In the genomic region with DNA sequence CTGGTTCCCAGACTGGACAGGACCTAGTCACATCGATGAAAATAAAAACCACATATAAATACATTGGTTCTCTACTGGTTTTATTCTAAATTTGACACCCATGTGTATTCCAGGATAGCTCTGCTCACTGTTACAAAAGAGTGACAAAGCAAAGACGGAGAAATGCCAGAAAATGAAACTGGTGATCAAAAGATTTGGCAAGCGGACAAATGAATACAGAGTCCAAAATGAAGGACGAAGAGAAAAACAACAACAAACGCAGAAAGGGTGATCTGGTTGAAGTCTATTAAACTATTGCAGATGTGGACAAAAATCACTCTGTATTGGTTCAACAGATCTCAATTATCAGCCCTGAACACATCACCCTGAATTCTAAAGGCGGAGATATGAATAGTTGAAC, we compare ENCODE assay signal across 31 mouse cellular contexts. TPM values are rescaled to one million over a fixed set of nuclear protein-coding genes. Genes with fewer than 3 reads are reported as not detected.
"Had no signal": no experiment of that assay in that cellular context is flagged by ENCODE, and none has a peak within 500 bp of the region (broad histone marks: within the 10 kb centered on the region; RNA-seq: fewer than 3 reads in every experiment).

No protein-coding gene starts in this region.

- DNase-seq: kidney, postnatal 10 days; layer of hippocampus, postnatal 36 days; lung, adult 18-20 months; lung, postnatal 10 days; lung, postnatal 36 days; retina, postnatal 1 day; right cerebral cortex, postnatal 25 days; thymus, adult 18-20 months; thymus, postnatal 4 days had no signal

- H3K27ac ChIP-seq: left cerebral cortex, adult 2 months; liver, embryonic 15.5 days; lung, embryonic 15.5 days; midbrain, embryonic 10.5 days; midbrain, embryonic 13.5 days; neural tube, embryonic 13.5 days had no signal

- H3K36me3 ChIP-seq: liver, embryonic 15.5 days; lung, embryonic 15.5 days; midbrain, embryonic 10.5 days; midbrain, embryonic 13.5 days; neural tube, embryonic 13.5 days had no signal

- H3K4me2 ChIP-seq: liver, embryonic 11.5 days; liver, embryonic 15.5 days; lung, embryonic 15.5 days; midbrain, embryonic 13.5 days; neural tube, embryonic 13.5 days had no signal

- H3K27me3 ChIP-seq: liver, embryonic 15.5 days; lung, embryonic 15.5 days; megakaryocyte, embryonic 14.5 days; midbrain, embryonic 13.5 days; neural tube, embryonic 13.5 days had no signal

- H3K4me1 ChIP-seq: liver, embryonic 15.5 days; lung, embryonic 15.5 days; megakaryocyte, embryonic 14.5 days; midbrain, embryonic 10.5 days; midbrain, embryonic 13.5 days; neural tube, embryonic 13.5 days had no signal

- ATAC-seq: intestine, postnatal 0 days; midbrain, embryonic 13.5 days; midbrain, embryonic 16.5 days had no signal

- H3K9me3 ChIP-seq: liver, embryonic 15.5 days; lung, embryonic 15.5 days; megakaryocyte, embryonic 14.5 days; midbrain, embryonic 10.5 days; midbrain, embryonic 13.5 days; neural tube, embryonic 13.5 days had no signal

- H3K9ac ChIP-seq: liver, embryonic 15.5 days; lung, embryonic 15.5 days; midbrain, embryonic 13.5 days; neural tube, embryonic 13.5 days had no signal

- H3K4me3 ChIP-seq: left cerebral cortex, adult 2 months; liver, embryonic 15.5 days; lung, embryonic 15.5 days; megakaryocyte, embryonic 14.5 days; midbrain, embryonic 10.5 days; midbrain, embryonic 13.5 days; myocyte; neural tube, embryonic 13.5 days had no signal

RNA-seq across cellular contexts. Expression of gene Slc22a22, which starts 12.4 kb away (rescaled TPM):
- total RNA-seq: layer of hippocampus, adult 8-10 months; layer of hippocampus, postnatal 10 days; layer of hippocampus, postnatal 36 days; left cerebral cortex, adult 2 months; left cerebral cortex, postnatal 10 days; left cerebral cortex, postnatal 36 days; monocyte, adult 5-6 weeks; neutrophil, adult 5-6 weeks had no signal
- polyA plus RNA-seq: intestine, embryonic 14.5 days; intestine, postnatal 0 days; limb, embryonic 11.5 days; liver, embryonic 11.5 days; liver, embryonic 15.5 days; lung, embryonic 15.5 days; midbrain, embryonic 10.5 days; midbrain, embryonic 13.5 days; midbrain, embryonic 16.5 days; myocyte; neural tube, embryonic 13.5 days; small intestine, adult 2 months; spleen, adult 2 months; stomach, embryonic 16.5 days had no signal
